Mouse (Mus musculus) MEL (cell line): Measurements from ENCODE around the gene Sdhaf1. TPM values are rescaled to one million over a fixed set of nuclear protein-coding genes. Genes with fewer than 3 reads are reported as not detected.
A peak's percentile ranks its signal among the peaks of the same experiment; 100 is the strongest.

Experiments
- DNase-seq: peaks from one replicate; pipeline ENCODE4 v3.0.0; 2011; ENCODE audit warnings: low read depth, low spot score
- H3K27ac ChIP-seq: 2 replicates; pipeline ENCODE4 v1.5.1; 2012; ENCODE audit warnings: low read depth, mild to moderate bottlenecking, control low read depth, low read length, moderate library complexity; ENCODE audit not compliant: control insufficient read depth
- H3K27me3 ChIP-seq, 2 experiments: fragments of 150-350 bp in 1 of 2; sonication (generic) in 1 of 2; 2 replicates each; pipeline ENCODE4 v1.6.1; 2012; ENCODE audit warnings: low read length in 2 of 2, mild to moderate bottlenecking in 2 of 2, improper control_type of control experiment in 1 of 2, moderate library complexity in 1 of 2; ENCODE audit not compliant: insufficient read depth in 2 of 2, control insufficient read depth in 1 of 2
- H3K36me3 ChIP-seq, 2 experiments: 2 replicates each; pipeline ENCODE4 v1.6.1; 2012 to 2014; ENCODE audit warnings: low read length in 2 of 2, improper control_type of control experiment in 1 of 2, inconsistent platforms in 1 of 2, mild to moderate bottlenecking in 1 of 2; ENCODE audit not compliant: insufficient read depth in 2 of 2, control insufficient read depth in 1 of 2
- H3K4me1 ChIP-seq, 2 experiments: fragments of 150-350 bp in 1 of 2; sonication (generic) in 1 of 2; 2 replicates each; pipeline ENCODE4 v1.6.1; 2012; ENCODE audit warnings: low read length in 2 of 2, improper control_type of control experiment in 1 of 2, mild to moderate bottlenecking in 1 of 2; ENCODE audit not compliant: insufficient read depth in 2 of 2, control insufficient read depth in 1 of 2
- H3K4me3 ChIP-seq, 2 experiments: fragments of 150-350 bp in 1 of 2; sonication (generic) in 1 of 2; 2 replicates each; pipeline ENCODE4 v1.5.1; 2012; ENCODE audit warnings: low read depth in 2 of 2, low read length in 2 of 2, mild to moderate bottlenecking in 2 of 2, moderate library complexity in 2 of 2, control low read depth in 1 of 2, improper control_type of control experiment in 1 of 2; ENCODE audit not compliant: control insufficient read depth in 1 of 2, insufficient read depth in 1 of 2
- H3K79me2 ChIP-seq: 2 replicates; pipeline ENCODE4 v1.6.1; 2012; ENCODE audit warnings: mild to moderate bottlenecking, low read length, moderate library complexity; ENCODE audit not compliant: control insufficient read depth, poor library complexity, insufficient read depth
- H3K9ac ChIP-seq: 2 replicates; pipeline ENCODE4 v1.6.1; 2012; ENCODE audit warnings: low read depth, mild to moderate bottlenecking, control low read depth, low read length, moderate library complexity; ENCODE audit not compliant: control insufficient read depth, poor library complexity, severe bottlenecking
- H3K9me3 ChIP-seq: fragments of 150-350 bp; sonication (generic); replicated peaks from 2 replicates; pipeline ENCODE4 v1.6.1; 2012; ENCODE audit warnings: mild to moderate bottlenecking, low read length, improper control_type of control experiment, moderate library complexity; ENCODE audit not compliant: insufficient read depth
- CHD1 ChIP-seq: IDR thresholded peaks from 2 replicates; pipeline ENCODE4 v1.6.1; 2012; ENCODE audit warnings: low read depth, mild to moderate bottlenecking, inconsistent platforms, low read length, improper control_type of control experiment
- CHD2 ChIP-seq: IDR thresholded peaks from 2 replicates; pipeline ENCODE4 v1.6.1; 2011; ENCODE audit warnings: low read length, improper control_type of control experiment
- CTCF ChIP-seq, 3 experiments: IDR thresholded peaks in 2 of 3; conservative IDR thresholded peaks in 1 of 3; 2 replicates each; pipeline ENCODE4 v1.5.1; 2011 to 2012; ENCODE audit warnings: low read length in 3 of 3, low read depth in 2 of 3, mild to moderate bottlenecking in 2 of 3, improper control_type of control experiment in 1 of 3, inconsistent platforms in 1 of 3, mixed read lengths in 1 of 3, moderate library complexity in 1 of 3; ENCODE audit not compliant: control insufficient read depth in 1 of 3, insufficient read depth in 1 of 3, poor library complexity in 1 of 3, severe bottlenecking in 1 of 3
- GABPA ChIP-seq: IDR thresholded peaks from 2 replicates; pipeline ENCODE4 v1.6.1; 2012; ENCODE audit warnings: low read depth, mild to moderate bottlenecking, inconsistent platforms, low read length, improper control_type of control experiment, moderate library complexity
- HCFC1 ChIP-seq: IDR thresholded peaks from 2 replicates; pipeline ENCODE4 v1.6.1; 2012; ENCODE audit warnings: low read depth, mild to moderate bottlenecking, inconsistent platforms, low read length, improper control_type of control experiment, moderate library complexity
- JUND ChIP-seq: IDR thresholded peaks from 2 replicates; pipeline ENCODE4 v1.6.1; 2011; ENCODE audit warnings: low read depth, mild to moderate bottlenecking, improper control_type of control experiment, low read length
- MEF2A ChIP-seq: IDR thresholded peaks from 2 replicates; pipeline ENCODE4 v1.6.1; 2014; ENCODE audit warnings: low read depth, mild to moderate bottlenecking, inconsistent platforms, low read length, improper control_type of control experiment; ENCODE audit not compliant: poor library complexity, insufficient replicate concordance, severe bottlenecking; ENCODE audit errors: extremely low read depth
- MYB ChIP-seq: IDR thresholded peaks from 2 replicates; pipeline ENCODE4 v1.6.1; 2011; ENCODE audit warnings: mild to moderate bottlenecking, low read depth, low read length, improper control_type of control experiment
- MYC ChIP-seq: IDR thresholded peaks from 2 replicates; pipeline ENCODE4 v1.6.1; 2011; ENCODE audit warnings: low read depth, mild to moderate bottlenecking, low read length, improper control_type of control experiment, moderate library complexity
- NELFE ChIP-seq: IDR thresholded peaks from 2 replicates; pipeline ENCODE4 v1.6.1; 2011; ENCODE audit warnings: low read depth, low read length, improper control_type of control experiment
- POLR2AphosphoS5 ChIP-seq: IDR thresholded peaks from 2 replicates; pipeline ENCODE4 v1.6.1; 2012; ENCODE audit warnings: low read depth, borderline replicate concordance, mild to moderate bottlenecking, inconsistent platforms, low read length, moderate library complexity, mixed read lengths
- RAD21 ChIP-seq: IDR thresholded peaks from 2 replicates; pipeline ENCODE4 v1.6.1; 2011; ENCODE audit warnings: mild to moderate bottlenecking, low read depth, low read length, improper control_type of control experiment
- TAL1 ChIP-seq: IDR thresholded peaks from 2 replicates; pipeline ENCODE4 v1.6.1; 2012; ENCODE audit warnings: mild to moderate bottlenecking, inconsistent platforms, low read length, moderate library complexity, mixed read lengths
- USF1 ChIP-seq: IDR thresholded peaks from 2 replicates; pipeline ENCODE4 v1.6.1; 2014; ENCODE audit warnings: low read depth, mild to moderate bottlenecking, inconsistent platforms, low read length, improper control_type of control experiment, moderate library complexity
- USF2 ChIP-seq, 2 experiments: IDR thresholded peaks; 2 replicates each; pipeline ENCODE4 v1.6.1; 2011 to 2012; ENCODE audit warnings: improper control_type of control experiment in 2 of 2, low read length in 2 of 2, borderline replicate concordance in 1 of 2, inconsistent platforms in 1 of 2, low read depth in 1 of 2, mild to moderate bottlenecking in 1 of 2; ENCODE audit not compliant: insufficient read depth in 1 of 2
- ZC3H11A ChIP-seq: IDR thresholded peaks from 2 replicates; pipeline ENCODE4 v1.6.1; 2012; ENCODE audit warnings: low read depth, mild to moderate bottlenecking, inconsistent platforms, low read length, improper control_type of control experiment
- polyA plus RNA-seq, 2 experiments: library from polyadenylated mRNA; stranded (reverse) in 1 of 2; unstranded in 1 of 2; fragments of >175 nt in 1 of 2; fragments of >200 nt in 1 of 2; gene quantifications; 2 replicates each; pipeline versions ENCODE4 v1.2.1 to v1.2.4; 2012; ENCODE audit warnings: low replicate concordance in 2 of 2, low read depth in 1 of 2; ENCODE audit not compliant: insufficient read length in 2 of 2, insufficient read depth in 1 of 2, missing spikeins in 1 of 2
- total RNA-seq: library from RNA; depleted of rRNA; stranded (reverse); fragments of 300-350 nt; gene quantifications from 2 replicates; pipeline ENCODE4 v1.2.3, GENCODE M21; 2012

Sdhaf1 gene
- total and polyA plus RNA-seq, 3 experiments: 4.3 to 8.1 TPM; not detected in 1

DNA sequence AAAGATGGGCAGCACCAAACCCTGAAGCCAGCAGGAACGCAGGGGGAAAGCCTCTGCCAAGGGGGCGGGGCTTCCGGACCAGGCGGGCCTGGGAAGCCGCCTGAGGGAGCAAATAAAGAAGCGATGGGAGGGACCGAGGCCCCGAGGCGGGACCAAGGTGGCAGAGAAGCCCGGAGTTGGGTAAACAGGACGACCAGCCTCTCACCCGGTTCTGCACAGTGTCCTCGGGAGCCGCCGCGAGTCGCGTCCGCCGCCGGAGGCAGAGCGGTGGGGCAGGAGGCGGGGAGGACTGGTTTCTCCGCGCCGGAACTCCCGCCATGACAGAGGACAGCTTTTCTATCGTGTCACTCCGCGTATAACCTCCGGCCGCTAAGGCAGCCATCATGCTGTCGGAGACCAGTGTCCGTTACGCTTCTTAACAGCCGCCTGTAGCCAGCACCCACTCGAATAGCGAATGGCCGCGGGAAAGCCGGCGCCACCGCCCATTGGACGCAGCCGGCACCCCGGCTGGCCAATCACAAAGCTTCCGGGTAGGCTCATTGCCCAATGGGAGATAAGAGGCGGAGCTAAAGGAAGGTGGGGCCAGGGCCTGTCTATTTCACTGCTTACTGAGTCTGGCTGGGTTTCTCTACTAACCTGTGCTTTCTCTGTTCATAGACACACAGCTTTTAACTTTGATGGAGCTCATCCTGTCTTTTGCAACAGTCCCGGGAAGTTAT is 43.6 kb downstream of the Sdhaf1 start, which contains the start of the genes Thap8 and Wdr62 (continued):
- peak; percentile 38; the same call in 1 of the 2 replicates for TF ChIP-seq CHD2
- TF ChIP-seq CHD1: peak; percentile 95
- TF ChIP-seq ZC3H11A: no peak
- no peak for TF ChIP-seq RAD21
- TF ChIP-seq GABPA: no peak
- TF ChIP-seq MEF2A: no peak; the same call in 1 of the 2 replicates
- TF ChIP-seq MYC: no peak
- TF ChIP-seq POLR2AphosphoS5: no peak
- no peak for TF ChIP-seq CTCF (IDR thresholded peaks at IDR 0.05 in 2 of 3, conservative IDR thresholded peaks at IDR 0.05 in 1 of 3; ENCODE audit: control insufficient read depth in 1 of 3, insufficient read depth in 1 of 3, low read depth in 2 of 3, low read length in 3 of 3, poor library complexity in 1 of 3, severe bottlenecking in 1 of 3)
- TF ChIP-seq JUND: no peak
- TF ChIP-seq TAL1: no peak
- peak; percentile 38; the same call in 1 of the 2 replicates for TF ChIP-seq HCFC1
- peak; percentile 77 for TF ChIP-seq MYB

DNA sequence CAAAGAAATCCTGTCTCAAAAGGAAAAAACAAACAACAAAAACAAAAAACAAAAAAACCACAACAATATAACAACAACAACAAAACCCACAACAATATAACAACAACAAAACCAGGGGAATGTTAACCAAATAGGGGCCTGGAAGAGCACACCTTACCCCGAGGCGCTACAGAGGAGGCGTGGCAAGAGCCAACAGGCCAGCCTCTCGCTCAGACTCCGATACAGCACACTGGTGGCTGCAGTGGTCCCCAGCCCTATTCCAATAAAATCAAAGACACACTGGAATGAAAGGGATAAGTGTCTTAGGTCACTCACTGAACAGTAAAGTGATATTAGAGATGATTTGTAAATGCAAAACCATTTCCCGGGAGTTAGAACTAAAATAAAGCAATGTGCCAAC is 44.2 kb downstream of the Sdhaf1 start:
- no peaks in the 10 kb centered on the region for H3K9me3 ChIP-seq
- peaks cover 0 to 8% of the 10 kb centered on the region in 2 experiments; a peak in 1 of 4 replicates for H3K4me1 ChIP-seq
- H3K36me3 ChIP-seq: peaks cover 0 to 11% of the 10 kb centered on the region in 2 experiments; a peak in 2 of 4 replicates
- H3K27ac ChIP-seq: peak overlapping the region; percentile 84; the same call in 1 of the 2 replicates
- H3K4me3 ChIP-seq: peak overlapping the region; percentile 71 to 82
- DNase-seq: no peak
- no peaks in the 10 kb centered on the region for H3K27me3 ChIP-seq
- peak overlapping the region; percentile 82 for H3K9ac ChIP-seq
- H3K79me2 ChIP-seq: peaks cover 10% of the 10 kb centered on the region
- peak; percentile 37; the same call in 1 of the 2 replicates for TF ChIP-seq CHD1
- TF ChIP-seq USF2 (IDR thresholded peaks at IDR 0.05; ENCODE audit: borderline replicate concordance in 1 of 2, insufficient read depth in 1 of 2, low read depth in 1 of 2, low read length in 2 of 2): no peak
- no peak for TF ChIP-seq RAD21
- TF ChIP-seq JUND: no peak
- TF ChIP-seq CTCF (IDR thresholded peaks at IDR 0.05 in 2 of 3, conservative IDR thresholded peaks at IDR 0.05 in 1 of 3; ENCODE audit: control insufficient read depth in 1 of 3, insufficient read depth in 1 of 3, low read depth in 2 of 3, low read length in 3 of 3, poor library complexity in 1 of 3, severe bottlenecking in 1 of 3): no peak
- TF ChIP-seq POLR2AphosphoS5: no peak
- TF ChIP-seq NELFE: no peak
- TF ChIP-seq USF1: no peak
